Mouse (Mus musculus): ENCODE measurements around the gene Scamp1.

DNA sequence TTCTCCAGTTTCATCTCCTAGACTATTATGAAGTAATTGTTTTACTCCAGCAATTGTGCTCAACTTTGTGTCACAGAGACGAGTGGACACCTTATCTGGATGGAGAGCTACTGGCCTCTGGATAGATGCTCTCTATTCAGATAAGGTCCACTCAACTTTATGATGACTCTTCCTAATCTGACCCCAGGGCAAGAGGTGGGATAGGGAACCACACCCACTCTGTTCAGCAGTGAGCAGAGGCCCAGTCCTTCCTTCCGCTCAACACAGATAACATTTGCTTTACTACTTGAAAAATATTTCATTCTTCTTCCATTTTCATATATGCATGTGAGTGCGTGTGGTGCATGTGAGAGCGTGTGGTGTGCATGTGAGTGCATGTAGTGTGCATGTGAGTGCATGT is 14.6 kb upstream of the Scamp1 start:
- TF ChIP-seq CTCF (IDR thresholded peaks at IDR 0.05; ENCODE audit: control insufficient read depth, insufficient read depth, insufficient read length) (no peak), MAX (IDR thresholded peaks at IDR 0.05) (no peak)

Measured in C2C12 (cell line).